Mouse (Mus musculus) liver, adult 2 months (tissue): ENCODE results near the gene Casq1.

Source experiments
- CTCF ChIP-seq: fragments of 200-500 bp; IDR thresholded peaks from 2 replicates; pipeline ENCODE4 v1.5.1; 2011; ENCODE audit warnings: low read depth, low read length, control low read depth
- POLR2A ChIP-seq: fragments of 200-500 bp; IDR thresholded peaks from 2 replicates; pipeline ENCODE4 v1.6.1; 2011; ENCODE audit warnings: low read length, control low read depth; ENCODE audit not compliant: insufficient read depth; ENCODE audit errors: extremely low read depth

GRCm38 (mm10) chr1:172197851-172198250 is 21.8 kb downstream of the Casq1 start:
- TF ChIP-seq POLR2A (no peak), CTCF (no peak)
